Mouse (Mus musculus): ENCODE data around the gene D630045J12Rik.

DNA sequence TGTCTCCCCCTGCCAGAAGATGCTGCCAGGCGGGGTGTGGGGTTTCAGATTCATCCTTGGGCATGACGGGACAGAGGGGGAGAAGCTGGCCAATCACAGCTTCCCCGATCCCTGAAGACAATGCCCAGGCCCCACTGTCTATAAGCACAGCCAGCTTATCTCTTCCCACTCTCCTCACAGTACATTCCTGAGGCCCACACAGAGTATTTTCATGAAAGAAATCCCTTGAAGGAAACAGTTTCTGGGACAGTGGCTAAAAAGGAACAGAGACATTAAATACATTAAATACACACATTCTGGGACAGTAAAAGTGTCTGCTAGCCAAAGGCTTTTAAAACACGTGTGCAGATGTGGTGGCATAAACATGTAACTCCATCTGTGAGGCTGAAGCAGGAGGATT, 173.4 kb downstream of the D630045J12Rik start:
- TF ChIP-seq CTCF (IDR thresholded peaks at IDR 0.05; ENCODE audit: control insufficient read depth, insufficient read depth, insufficient read length), result no peak
- TF ChIP-seq FOSL1 (IDR thresholded peaks at IDR 0.05; ENCODE audit: insufficient read depth, low read length, poor library complexity, severe bottlenecking), result no peak
- TF ChIP-seq MAX (IDR thresholded peaks at IDR 0.05), result no peak
- no peak for TF ChIP-seq CEBPB (IDR thresholded peaks at IDR 0.05; ENCODE audit: low read depth)
- no peak for TF ChIP-seq USF1 (IDR thresholded peaks at IDR 0.05; ENCODE audit: low read depth)
- TF ChIP-seq MYOG (IDR thresholded peaks at IDR 0.05; ENCODE audit: control insufficient read depth, extremely low read depth, insufficient read length), result no peak
